Mouse (Mus musculus): ENCODE results near the gene Eef1a1. TPM values are rescaled to one million over a fixed set of nuclear protein-coding genes. Genes with fewer than 3 reads are reported as not detected.
"Not testable (repeated sequence)": the region's sequence is repeated elsewhere in the genome, so short reads cannot be mapped to it uniquely, and the experiment has no call there.

The Eef1a1 gene
- polyA plus RNA-seq, 1 experiment from 2014 or later, result 5,695 TPM

DNA sequence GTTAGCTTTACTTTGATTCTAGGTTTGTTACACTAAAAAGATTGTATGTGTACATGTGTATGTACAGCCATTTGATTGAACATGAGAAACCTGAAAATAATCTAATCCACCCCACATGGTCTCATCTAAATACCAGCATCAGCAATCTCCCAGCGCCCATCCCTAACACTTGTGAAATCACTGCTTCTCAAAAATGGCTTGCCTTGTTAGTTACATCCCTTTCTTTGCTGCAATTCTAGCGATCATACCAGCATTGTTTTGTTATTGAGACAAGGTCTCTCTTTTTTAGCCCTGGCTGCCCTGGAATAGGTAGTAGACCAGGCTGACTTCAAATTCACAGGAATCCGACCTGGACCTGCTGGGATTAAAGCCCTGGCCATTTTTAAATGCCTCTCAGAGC lies 6.6 kb downstream of the Eef1a1 start:
- H3K27ac ChIP-seq (ENCODE audit: low read depth), result peak overlapping the region; percentile 99
- peak overlapping the region; percentile 73 for H3K9ac ChIP-seq (ENCODE audit: low read length)
- peak overlapping the region; percentile 55 for H3K4me3 ChIP-seq (ENCODE audit: low read depth, low read length)
- DNase-seq (ENCODE audit: low spot score) (peak; percentile 60), ATAC-seq (replicated peaks; ENCODE audit: low FRiP score, low TSS enrichment, low read depth) (peak; percentile 2; the same call in 1 of the 2 replicates)
- peaks cover 29% of the 10 kb centered on the region for H3K36me3 ChIP-seq (ENCODE audit: control insufficient read depth, insufficient read depth, low read length)
- 10% methylated on average over 3 of the region's 3 CpGs for WGBS
- H3K27me3 ChIP-seq (replicated peaks; ENCODE audit: control insufficient read depth, insufficient read depth, low read length), result no peaks in the 10 kb centered on the region
- peak overlapping the region; percentile 53 for H3K4me2 ChIP-seq (ENCODE audit: low read length)
- H3K4me1 ChIP-seq (replicated peaks; ENCODE audit: control insufficient read depth, insufficient read depth, low read length), result peaks cover 8% of the 10 kb centered on the region; the same call in 1 of the 2 replicates
- H3K9me3 ChIP-seq (ENCODE audit: control insufficient read depth, low read length), result no peaks in the 10 kb centered on the region

DNA sequence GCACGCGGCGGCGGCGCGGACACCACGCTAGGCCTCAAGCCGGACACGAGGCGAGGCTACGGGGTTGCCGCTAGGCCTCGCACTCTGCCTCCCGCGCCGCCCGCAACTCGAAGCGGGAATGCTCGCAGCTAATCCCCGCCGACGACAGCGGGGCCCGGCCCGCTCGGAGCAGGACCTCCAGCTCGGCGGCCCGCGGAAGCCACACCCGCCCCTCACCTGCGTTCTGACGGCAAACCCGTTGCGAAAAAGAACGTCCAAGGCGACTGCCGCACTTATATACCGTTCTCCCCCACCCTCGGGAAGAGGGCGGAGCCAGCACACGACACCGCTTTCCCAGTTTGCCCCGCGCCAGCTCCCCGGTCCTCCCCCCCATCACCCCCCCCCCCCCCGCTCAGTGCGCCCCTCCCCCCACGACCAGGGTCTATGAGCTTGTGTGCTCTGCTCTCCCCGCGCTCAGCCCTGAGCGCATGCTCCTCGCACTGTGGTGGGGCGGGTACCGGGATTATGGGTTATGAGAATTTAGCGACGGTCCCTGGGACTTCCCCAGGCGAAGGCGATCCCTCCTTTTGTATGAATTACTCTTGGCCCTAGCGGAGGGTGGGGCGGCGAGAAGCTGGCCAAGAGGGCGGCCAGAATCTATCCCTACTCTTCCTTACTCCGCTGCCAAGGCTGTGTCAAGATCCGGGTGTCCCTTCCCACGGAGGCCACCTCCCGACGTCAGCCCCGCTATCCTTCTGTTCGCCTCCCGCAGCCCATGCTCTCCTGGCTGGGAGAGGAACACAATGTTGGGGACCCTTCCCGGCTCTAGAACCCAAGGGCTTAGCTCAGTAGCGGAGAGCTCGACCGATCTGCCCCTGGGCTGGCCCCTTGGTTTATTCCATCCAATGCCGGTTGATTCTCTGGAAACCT lies 7.3 kb downstream of the Eef1a1 start:
- H3K9me3 ChIP-seq (ENCODE audit: control insufficient read depth, low read length), result no peaks in the 10 kb centered on the region
- DNase-seq (ENCODE audit: low spot score), result peak; percentile 98
- peak overlapping the region; percentile 65 for H3K4me2 ChIP-seq (ENCODE audit: low read length)
- ATAC-seq (replicated peaks; ENCODE audit: low FRiP score, low TSS enrichment, low read depth), result peak; percentile 98
- peak overlapping the region; percentile 70 for H3K4me3 ChIP-seq (ENCODE audit: low read depth, low read length)
- H3K9ac ChIP-seq (ENCODE audit: low read length), result peak overlapping the region; percentile 99
- H3K4me1 ChIP-seq (replicated peaks; ENCODE audit: control insufficient read depth, insufficient read depth, low read length), result peaks cover 8% of the 10 kb centered on the region; the same call in 1 of the 2 replicates
- H3K27me3 ChIP-seq (replicated peaks; ENCODE audit: control insufficient read depth, insufficient read depth, low read length), result no peaks in the 10 kb centered on the region
- H3K27ac ChIP-seq (ENCODE audit: low read depth), result peak overlapping the region; percentile 99
- peaks cover 36% of the 10 kb centered on the region for H3K36me3 ChIP-seq (ENCODE audit: control insufficient read depth, insufficient read depth, low read length)
- under 1% methylated on average over 74 of the region's 77 CpGs for WGBS

GRCm38 (mm10) chr9:78480706-78481358 lies 8.1 kb downstream of the Eef1a1 start:
- Histone ChIP-seq H3K27me3 (replicated peaks; ENCODE audit: control insufficient read depth, insufficient read depth, low read length) (no peaks in the 10 kb centered on the region), H3K9ac (ENCODE audit: low read length) (peak overlapping the region; percentile 99), H3K9me3 (ENCODE audit: control insufficient read depth, low read length) (no peaks in the 10 kb centered on the region), H3K36me3 (ENCODE audit: control insufficient read depth, insufficient read depth, low read length) (peaks cover 42% of the 10 kb centered on the region), H3K4me2 (ENCODE audit: low read length) (peak overlapping the region; percentile 65), H3K4me3 (ENCODE audit: low read depth, low read length) (peak overlapping the region; percentile 70), H3K27ac (ENCODE audit: low read depth) (peak overlapping the region; percentile 97), H3K4me1 (replicated peaks; ENCODE audit: control insufficient read depth, insufficient read depth, low read length) (peaks cover 8% of the 10 kb centered on the region; the same call in 1 of the 2 replicates)
- ATAC-seq (replicated peaks; ENCODE audit: low FRiP score, low TSS enrichment, low read depth) (peak; percentile 5), DNase-seq (ENCODE audit: low spot score) (peak; percentile 90)
- WGBS, result under 1% methylated on average over 46 of the region's 46 CpGs

DNA sequence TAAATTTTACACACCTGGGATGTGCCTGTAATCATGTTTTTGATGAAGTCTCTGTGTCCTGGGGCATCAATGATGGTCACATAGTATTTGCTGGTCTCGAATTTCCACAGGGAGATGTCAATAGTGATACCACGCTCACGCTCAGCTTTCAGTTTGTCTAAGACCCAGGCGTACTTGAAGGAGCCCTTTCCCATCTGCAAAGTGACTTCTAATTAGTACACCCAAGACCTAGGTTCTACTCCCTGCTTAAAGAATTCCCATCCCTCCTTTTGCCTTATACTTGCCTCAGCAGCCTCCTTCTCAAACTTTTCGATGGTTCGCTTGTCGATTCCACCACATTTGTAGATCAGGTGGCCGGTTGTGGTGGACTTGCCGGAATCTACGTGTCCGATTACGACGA lies 8.7 kb downstream of the Eef1a1 start:
- H3K4me1 ChIP-seq (replicated peaks; ENCODE audit: control insufficient read depth, insufficient read depth, low read length); DNase-seq (ENCODE audit: low spot score); ATAC-seq (replicated peaks; ENCODE audit: low FRiP score, low TSS enrichment, low read depth); H3K9me3 ChIP-seq (ENCODE audit: control insufficient read depth, low read length); H3K27me3 ChIP-seq (replicated peaks; ENCODE audit: control insufficient read depth, insufficient read depth, low read length): not testable (repeated sequence)
- peaks cover 42% of the 10 kb centered on the region for H3K36me3 ChIP-seq (ENCODE audit: control insufficient read depth, insufficient read depth, low read length)
- H3K9ac ChIP-seq (ENCODE audit: low read length), result peak overlapping the region; percentile 99
- peak overlapping the region; percentile 70 for H3K4me3 ChIP-seq (ENCODE audit: low read depth, low read length)
- H3K4me2 ChIP-seq (ENCODE audit: low read length), result peak overlapping the region; percentile 65
- WGBS, result under 1% methylated on average over 13 of the region's 13 CpGs
- H3K27ac ChIP-seq (ENCODE audit: low read depth), result peak overlapping the region; percentile 97

- H3K27ac ChIP-seq (ENCODE audit: low read depth); H3K9me3 ChIP-seq (ENCODE audit: control insufficient read depth, low read length); DNase-seq (ENCODE audit: low spot score); ATAC-seq (replicated peaks; ENCODE audit: low FRiP score, low TSS enrichment, low read depth); H3K27me3 ChIP-seq (replicated peaks; ENCODE audit: control insufficient read depth, insufficient read depth, low read length); H3K4me1 ChIP-seq (replicated peaks; ENCODE audit: control insufficient read depth, insufficient read depth, low read length): not testable (repeated sequence)
- peak overlapping the region; percentile 70 for H3K4me3 ChIP-seq (ENCODE audit: low read depth, low read length)
- peaks cover 43% of the 10 kb centered on the region for H3K36me3 ChIP-seq (ENCODE audit: control insufficient read depth, insufficient read depth, low read length)
- H3K9ac ChIP-seq (ENCODE audit: low read length), result peak overlapping the region; percentile 99
- 22% methylated on average over 7 of the region's 8 CpGs for WGBS
- H3K4me2 ChIP-seq (ENCODE audit: low read length), result peak overlapping the region; percentile 65
Measured at GRCm38 (mm10) chr9:78479308-78479707, 9.6 kb downstream of the Eef1a1 start.

DNA sequence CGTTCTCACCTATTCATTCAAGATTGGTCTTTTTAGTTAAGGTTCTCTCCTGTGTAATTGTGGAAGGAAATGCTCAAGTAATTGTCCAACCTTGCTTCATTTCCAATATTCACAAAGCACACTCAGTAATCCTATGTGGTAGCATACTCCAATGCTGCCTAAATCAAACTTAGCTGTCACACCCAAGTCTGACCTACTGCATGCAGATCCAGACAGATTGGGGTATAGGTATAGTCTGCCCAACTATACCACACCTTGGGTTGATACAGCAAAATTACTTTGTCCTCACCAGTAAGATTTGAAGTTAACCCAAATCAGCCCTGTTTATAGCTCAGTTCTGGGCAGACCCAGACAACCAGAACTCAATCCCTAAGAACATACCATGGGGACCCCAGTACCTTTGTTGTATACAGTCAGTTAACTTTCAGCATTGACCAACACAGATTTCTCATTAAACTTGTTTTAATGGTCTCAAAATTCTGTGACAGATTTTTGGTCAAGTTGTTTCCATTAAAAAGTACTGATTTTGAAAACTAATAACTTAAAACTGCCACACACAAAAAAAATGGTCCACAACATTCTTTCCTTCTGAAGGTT lies 10.8 kb downstream of the Eef1a1 start:
- Histone ChIP-seq H3K36me3 (ENCODE audit: control insufficient read depth, insufficient read depth, low read length) (peaks cover 55% of the 10 kb centered on the region), H3K4me2 (ENCODE audit: low read length) (peak overlapping the region; percentile 28; the same call in 1 of the 2 replicates), H3K4me3 (ENCODE audit: low read depth, low read length) (0 out of 2 replicates have a peak overlapping the region, but pooled peaks have one; percentile 2)
- not testable (repeated sequence) for H3K9ac ChIP-seq (ENCODE audit: low read length); H3K4me1 ChIP-seq (replicated peaks; ENCODE audit: control insufficient read depth, insufficient read depth, low read length); DNase-seq (ENCODE audit: low spot score); ATAC-seq (replicated peaks; ENCODE audit: low FRiP score, low TSS enrichment, low read depth); H3K27me3 ChIP-seq (replicated peaks; ENCODE audit: control insufficient read depth, insufficient read depth, low read length); H3K9me3 ChIP-seq (ENCODE audit: control insufficient read depth, low read length); H3K27ac ChIP-seq (ENCODE audit: low read depth)
- 57% methylated on average over 1 of the region's 1 CpGs for WGBS

DNA sequence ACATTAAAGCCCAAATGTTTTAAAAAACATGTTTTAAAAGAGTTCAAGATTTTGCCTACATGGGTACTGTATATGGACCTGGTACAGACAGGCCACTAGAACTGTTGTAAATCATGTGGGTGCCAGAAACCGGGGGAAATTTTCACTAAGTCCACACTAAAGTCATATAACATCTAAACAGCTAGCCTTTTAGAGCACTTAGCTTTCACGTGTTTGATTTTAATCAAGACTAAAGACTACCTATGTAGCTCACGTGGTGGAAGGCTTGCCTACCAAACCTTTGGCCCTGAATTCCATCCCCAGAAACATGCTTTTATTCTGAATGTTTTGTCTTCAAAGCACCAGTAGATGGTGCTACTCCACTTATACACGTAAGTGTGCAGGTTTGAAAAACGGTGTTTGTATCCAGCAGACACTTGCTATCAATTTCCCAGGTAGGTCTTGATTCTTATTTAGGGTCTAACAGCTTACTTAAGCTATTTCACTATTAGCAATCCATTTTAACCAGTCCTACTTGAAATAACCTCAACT lies 11.9 kb downstream of the Eef1a1 start:
- H3K4me2 ChIP-seq (ENCODE audit: low read length), result no peak overlapping the region
- no peaks in the 10 kb centered on the region for H3K4me1 ChIP-seq (replicated peaks; ENCODE audit: control insufficient read depth, insufficient read depth, low read length)
- H3K9ac ChIP-seq (ENCODE audit: low read length), result no peak overlapping the region; the same call in 1 of the 2 replicates
- H3K27me3 ChIP-seq (replicated peaks; ENCODE audit: control insufficient read depth, insufficient read depth, low read length), result no peaks in the 10 kb centered on the region
- H3K36me3 ChIP-seq (ENCODE audit: control insufficient read depth, insufficient read depth, low read length), result peaks cover 62% of the 10 kb centered on the region
- DNase-seq (ENCODE audit: low spot score) (no peak), ATAC-seq (replicated peaks; ENCODE audit: low FRiP score, low TSS enrichment, low read depth) (peak; percentile 0)
- no peak overlapping the region for H3K27ac ChIP-seq (ENCODE audit: low read depth)
- H3K4me3 ChIP-seq (ENCODE audit: low read depth, low read length), result no peak overlapping the region
- 6% methylated on average over 5 of the region's 5 CpGs for WGBS
- H3K9me3 ChIP-seq (ENCODE audit: control insufficient read depth, low read length), result no peaks in the 10 kb centered on the region

- ATAC-seq (replicated peaks; ENCODE audit: low FRiP score, low TSS enrichment, low read depth) (peak; percentile 41), DNase-seq (ENCODE audit: low spot score) (peak; percentile 70)
- Histone ChIP-seq H3K9me3 (ENCODE audit: control insufficient read depth, low read length) (no peaks in the 10 kb centered on the region), H3K9ac (ENCODE audit: low read length) (no peak overlapping the region), H3K27me3 (replicated peaks; ENCODE audit: control insufficient read depth, insufficient read depth, low read length) (no peaks in the 10 kb centered on the region), H3K4me1 (replicated peaks; ENCODE audit: control insufficient read depth, insufficient read depth, low read length) (no peaks in the 10 kb centered on the region), H3K4me3 (ENCODE audit: low read depth, low read length) (no peak overlapping the region), H3K36me3 (ENCODE audit: control insufficient read depth, insufficient read depth, low read length) (peaks cover 63% of the 10 kb centered on the region), H3K27ac (ENCODE audit: low read depth) (no peak overlapping the region), H3K4me2 (ENCODE audit: low read length) (no peak overlapping the region)
- WGBS, result 0% methylated on average over 1 of the region's 1 CpGs
Measured at GRCm38 (mm10) chr9:78476531-78477020, 12.4 kb downstream of the Eef1a1 start.
